Mouse (Mus musculus) urinary bladder, adult 2 months (tissue): ENCODE measurements around the gene Foxj2. TPM values are rescaled to one million over a fixed set of nuclear protein-coding genes. Genes with fewer than 3 reads are reported as not detected.

ENCODE experiments used
- DNase-seq: peaks from one replicate; pipeline ENCODE4 v3.0.0; 2022; ENCODE audit warnings: low spot score
- polyA plus RNA-seq: library from polyadenylated mRNA; depleted of rRNA; stranded (reverse); fragments of >200 nt; gene quantifications from 2 replicates; pipeline ENCODE4 v1.2.3, GENCODE M21; 2012

Gene Foxj2
- polyA plus RNA-seq, 1 experiment = 7.2 TPM

GRCm38 (mm10) chr6:122813640-122814039 is 6.1 kb upstream of the Foxj2 start:
- no peak for DNase-seq

DNA sequence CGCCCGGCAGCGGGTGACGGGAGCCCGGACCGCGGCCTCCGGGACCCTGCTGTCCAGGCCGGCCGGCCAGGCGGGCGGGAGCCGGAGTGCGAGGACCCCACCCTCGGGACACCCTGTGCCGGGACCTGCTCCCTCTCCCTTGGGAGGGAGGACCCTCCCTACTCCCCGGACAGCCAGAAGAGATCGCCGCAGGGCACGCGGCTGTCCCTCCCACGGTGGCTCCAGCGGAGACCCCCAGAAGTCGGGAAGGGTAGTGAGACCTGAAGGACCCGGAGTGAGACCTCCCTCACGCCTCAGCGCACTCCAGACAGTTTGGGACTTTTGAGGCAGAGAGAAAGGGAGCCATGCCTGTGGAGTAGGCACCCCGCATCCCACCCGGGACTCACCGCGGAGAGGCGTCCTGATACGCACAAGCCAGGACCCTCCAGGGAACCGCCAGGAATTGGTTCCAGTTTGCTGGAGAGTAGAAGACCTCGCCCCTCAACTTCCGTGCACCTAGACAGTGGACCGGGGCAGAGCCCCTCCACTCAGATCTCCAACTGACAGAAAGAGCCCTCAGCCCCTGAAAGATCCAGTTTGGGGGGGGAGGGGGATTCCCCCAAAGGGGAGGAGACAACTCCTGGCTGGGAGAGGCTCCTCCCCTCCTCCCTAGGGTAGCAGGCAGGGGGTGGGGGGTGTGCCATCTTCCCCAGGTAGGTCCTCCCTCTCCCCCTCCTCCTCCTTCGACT is 521 bp downstream of the Foxj2 start:
- DNase-seq = no peak

DNA sequence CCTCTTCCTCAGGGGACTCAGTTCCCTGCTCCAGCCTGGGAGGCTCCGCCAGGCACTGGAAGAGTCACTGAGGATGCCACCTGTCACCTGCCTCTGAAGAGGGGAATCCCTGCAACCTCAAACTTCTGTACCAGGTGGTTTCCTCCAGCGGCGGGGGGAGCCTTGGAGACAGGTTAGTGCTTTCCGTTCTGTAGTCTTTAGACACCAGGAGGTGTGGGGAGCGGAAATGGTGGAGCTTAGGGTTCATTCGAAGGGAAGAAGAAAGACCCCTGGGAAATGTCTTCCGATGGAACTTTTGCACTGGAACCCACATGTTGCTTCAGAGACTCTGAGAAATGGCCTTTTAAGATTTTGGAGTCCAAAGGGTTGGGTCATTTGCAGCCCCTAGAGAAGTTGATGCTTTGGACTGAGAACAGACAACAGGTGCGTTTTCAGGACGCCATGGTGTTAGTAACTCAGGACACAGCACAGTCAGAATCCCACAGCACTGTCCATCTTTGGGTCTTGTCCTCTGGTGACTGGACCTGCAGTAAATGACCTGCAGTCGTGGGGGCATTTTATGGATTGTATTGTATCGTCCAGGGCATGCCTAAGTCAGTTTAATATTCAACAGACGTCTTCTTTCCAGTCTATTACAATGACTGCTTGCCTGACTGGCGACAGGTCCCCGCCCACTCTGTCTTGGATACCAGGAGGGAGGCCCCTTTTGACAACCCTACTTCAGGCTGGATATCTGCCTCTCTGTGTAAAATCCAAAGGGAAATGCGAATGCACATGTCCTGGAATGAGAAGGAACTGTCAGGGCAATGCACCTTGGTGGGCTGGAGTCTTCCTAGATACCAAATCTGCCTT is 1.3 kb downstream of the Foxj2 start:
- DNase-seq = no peak

DNA sequence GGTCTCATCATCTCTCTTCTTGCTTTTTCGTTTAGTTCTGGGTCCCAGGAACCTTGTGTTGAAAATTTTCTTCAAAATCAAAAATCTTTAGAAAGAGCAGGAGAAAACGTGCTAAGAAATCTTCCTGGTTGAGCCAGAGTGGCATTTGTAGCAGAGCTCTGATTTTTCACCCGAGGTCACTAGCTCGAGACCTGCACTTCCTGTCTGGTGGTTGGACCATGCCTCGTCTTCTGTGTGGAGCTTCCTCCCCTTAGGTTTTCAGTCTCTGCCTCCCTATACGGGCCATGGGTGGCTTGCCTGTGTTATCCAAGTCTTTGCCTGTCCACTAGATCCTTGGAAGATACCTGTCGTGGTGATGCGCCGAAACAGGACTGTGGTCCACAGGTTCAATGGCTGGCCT is 2.1 kb downstream of the Foxj2 start:
- DNase-seq = no peak

- no peak for DNase-seq
Measured at GRCm38 (mm10) chr6:122824086-122824485, 4.4 kb downstream of the Foxj2 start.

DNA sequence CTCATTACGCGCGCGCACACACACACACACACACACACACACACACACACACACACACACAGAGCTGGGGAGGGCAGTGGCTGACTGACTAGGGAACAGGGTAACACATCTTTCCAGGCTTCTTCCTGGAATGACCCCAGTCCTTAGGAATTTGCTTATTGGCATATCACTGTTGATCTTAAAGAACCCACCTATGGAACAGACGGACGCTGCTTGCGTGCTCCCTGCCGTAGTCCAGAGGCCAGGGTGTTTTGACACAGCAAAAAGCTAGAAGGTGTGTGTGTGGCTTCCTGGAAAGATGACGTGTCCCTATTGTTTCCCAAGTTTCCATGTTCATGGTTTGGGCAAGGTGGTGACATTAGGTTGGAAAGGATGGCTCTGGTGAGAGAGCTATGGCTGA is 5.5 kb downstream of the Foxj2 start:
- no peak for DNase-seq

- peak; percentile 51 for DNase-seq
Measured at GRCm38 (mm10) chr6:122825923-122826742, 6.4 kb downstream of the Foxj2 start.

GRCm38 (mm10) chr6:122828086-122828485 is 8.4 kb downstream of the Foxj2 start:
- DNase-seq = no peak

DNA sequence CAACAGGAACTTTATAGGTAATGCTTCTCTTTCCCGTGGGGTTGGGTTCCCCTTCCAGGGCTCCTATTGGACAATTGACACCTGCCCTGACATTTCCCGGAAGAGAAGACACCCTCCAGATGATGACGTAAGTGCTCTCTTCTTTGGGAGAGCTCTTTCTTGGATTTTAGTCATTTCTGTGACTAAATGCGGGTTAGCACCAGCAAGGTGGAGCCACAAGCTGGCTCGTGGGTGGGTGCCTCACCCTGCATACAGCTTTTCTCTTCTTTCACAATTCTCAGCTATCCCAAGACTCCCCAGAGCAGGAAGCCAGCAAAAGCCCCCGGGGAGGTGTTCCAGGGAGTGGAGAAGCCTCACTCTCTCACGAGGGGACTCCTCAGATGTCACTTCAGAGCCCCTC is 13.2 kb downstream of the Foxj2 start:
- no peak for DNase-seq

GRCm38 (mm10) chr6:122834365-122834764 is 14.7 kb downstream of the Foxj2 start:
- DNase-seq = no peak

DNA sequence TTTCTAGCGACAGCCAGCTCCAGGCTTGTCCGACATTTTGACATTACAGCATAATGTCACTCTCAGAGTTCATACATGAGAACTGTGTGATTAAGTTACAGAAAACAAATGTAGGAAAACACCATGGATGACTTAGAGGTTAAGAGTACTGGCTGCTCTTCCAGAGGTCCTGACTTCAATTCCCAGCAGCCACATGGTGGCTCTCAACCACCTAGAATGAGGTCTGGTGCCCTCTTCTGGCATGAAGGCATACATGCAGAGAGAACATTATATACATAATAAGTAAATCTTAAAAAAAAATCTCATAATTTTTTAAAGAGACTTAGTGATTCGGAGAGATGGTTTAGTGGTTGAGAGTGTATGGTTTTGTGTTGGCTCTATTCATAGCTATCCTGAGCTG is 17.3 kb downstream of the Foxj2 start:
- DNase-seq = no peak

- DNase-seq = no peak
Measured at GRCm38 (mm10) chr6:122837539-122837938, 17.8 kb downstream of the Foxj2 start.

DNA sequence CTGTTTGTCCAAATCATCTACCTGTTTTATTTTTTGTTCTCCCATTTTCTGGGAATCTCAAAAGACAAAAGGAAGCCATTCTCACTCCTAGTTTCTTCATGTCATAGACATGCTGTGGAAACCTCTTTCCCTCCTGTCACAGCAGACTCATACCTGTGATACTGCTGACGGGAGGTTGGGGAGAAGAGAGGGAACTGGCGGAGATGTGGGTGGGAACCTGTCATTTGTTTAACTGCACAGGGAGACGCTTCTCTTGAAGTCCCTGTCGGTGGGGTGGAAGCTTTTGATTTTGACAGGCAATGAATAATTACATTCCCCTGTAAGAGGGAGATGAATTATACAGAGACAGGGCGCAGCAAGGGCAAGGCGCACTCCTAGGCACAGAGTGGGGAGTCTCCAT is 24.0 kb downstream of the Foxj2 start:
- DNase-seq = no peak

DNA sequence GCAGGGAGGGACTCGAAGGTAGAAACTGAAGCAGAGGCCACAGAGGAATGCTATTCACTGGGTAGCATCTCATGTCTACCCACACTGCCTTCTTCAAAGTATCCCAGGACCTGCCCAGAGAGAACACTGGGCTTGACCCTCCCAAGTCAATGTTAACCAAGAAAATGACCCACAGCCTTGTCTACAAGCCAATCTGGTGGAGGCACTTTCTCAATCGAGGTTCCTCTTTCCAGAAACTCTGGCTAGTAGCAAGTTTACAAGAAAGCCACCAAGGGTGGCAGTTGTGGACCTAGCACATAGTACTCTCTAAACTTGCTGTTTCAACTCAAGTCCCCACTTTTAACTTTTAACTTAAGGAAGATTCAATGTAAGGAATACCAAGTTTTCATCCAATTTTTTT is 33.0 kb downstream of the Foxj2 start:
- DNase-seq = no peak

DNA sequence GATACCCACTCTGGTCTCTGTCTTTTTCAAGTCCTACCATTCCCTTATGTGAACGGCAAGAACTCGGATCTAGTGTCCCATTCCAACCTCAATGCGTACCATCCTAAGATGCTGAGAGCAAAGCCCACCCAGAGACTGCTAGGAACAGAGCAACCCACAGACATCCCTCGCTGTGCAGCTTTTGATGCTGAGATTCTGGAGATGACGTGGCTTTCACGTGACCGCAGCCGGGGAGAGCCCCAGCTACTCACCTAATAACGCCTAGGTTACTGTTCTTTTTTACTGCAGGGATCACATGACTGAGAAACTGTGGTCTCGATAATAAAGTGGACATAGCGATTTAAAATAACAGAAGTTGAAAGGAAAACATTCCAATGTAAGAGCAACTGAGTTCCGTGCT is 34.8 kb downstream of the Foxj2 start:
- DNase-seq = no peak

DNA sequence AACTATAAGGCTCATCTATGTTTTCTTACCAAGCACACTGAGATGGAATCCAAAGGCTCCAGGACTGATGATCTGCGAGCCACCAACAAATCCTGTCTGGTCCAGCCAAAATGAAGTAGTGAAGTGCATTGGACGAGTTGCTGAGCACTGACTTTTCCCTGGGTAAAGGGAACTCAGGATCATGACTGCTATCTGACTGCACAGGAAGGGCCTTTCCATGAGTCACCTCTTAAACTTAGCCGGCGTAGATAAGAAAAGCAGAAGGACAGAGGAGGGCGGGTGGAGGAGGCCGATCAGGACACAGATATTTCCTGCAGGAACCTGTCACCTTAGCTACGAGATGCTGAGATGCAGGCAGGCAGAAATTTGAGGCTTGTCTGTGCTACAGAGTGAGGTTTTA is 36.2 kb downstream of the Foxj2 start, which contains the start of gene C3ar1:
Gene C3ar1 (minus strand): TSS at position 207 of the 400 bp plus-strand sequence.
- no peak for DNase-seq

- DNase-seq = no peak
Measured at GRCm38 (mm10) chr6:122862434-122862833, 42.7 kb downstream of the Foxj2 start.

DNA sequence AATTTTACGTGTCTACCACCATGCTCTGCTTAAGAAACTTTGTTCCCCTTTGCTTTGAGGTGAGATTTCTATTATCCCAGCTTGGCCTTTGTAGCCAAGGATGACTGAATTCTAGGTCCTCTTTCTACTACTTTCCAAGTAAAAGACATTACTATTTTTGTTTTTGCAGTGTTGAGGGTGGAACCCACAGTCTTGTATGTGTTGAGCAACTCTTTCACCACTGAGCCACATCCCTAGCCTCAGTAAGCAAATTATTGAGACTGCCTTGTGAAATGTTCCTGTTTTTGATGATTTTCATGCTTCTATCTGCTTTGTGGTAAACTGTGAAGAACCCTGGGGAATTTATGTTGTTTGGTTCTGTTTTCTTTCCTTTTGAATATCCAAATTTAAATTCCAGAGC is 43.2 kb downstream of the Foxj2 start:
- DNase-seq = no peak

DNA sequence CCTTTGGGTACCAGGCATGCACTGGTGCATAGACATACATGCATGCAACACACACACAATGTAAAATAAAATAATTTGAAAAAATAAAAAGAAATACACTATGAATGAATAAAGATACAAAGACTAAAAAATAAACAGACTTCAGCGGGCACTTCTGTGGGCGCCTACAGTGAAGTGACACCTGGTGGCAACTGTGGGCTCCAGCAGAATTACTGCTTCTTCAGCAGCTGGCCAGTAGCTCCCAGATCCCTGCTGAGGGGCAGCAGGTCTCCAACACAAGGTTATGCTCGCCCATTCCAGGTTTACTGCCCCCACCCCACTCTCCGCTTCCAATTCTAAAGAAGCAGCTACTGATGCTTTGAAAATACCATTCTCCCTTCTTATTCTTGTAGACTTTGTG is 48.2 kb downstream of the Foxj2 start:
- no peak for DNase-seq

- DNase-seq = no peak
Measured at GRCm38 (mm10) chr6:122869846-122870245, 50.1 kb downstream of the Foxj2 start.

- no peak for DNase-seq
Measured at GRCm38 (mm10) chr6:122872800-122873199, 53.1 kb downstream of the Foxj2 start.
